Mouse (Mus musculus): ENCODE results near the gene Adgrg7.

GRCm38 (mm10) chr16:56700898-56701297 is 94.8 kb downstream of the Adgrg7 start:
- TF ChIP-seq POLR2A (IDR thresholded peaks at IDR 0.05; ENCODE audit: low read depth, low read length) (no peak), CTCF (IDR thresholded peaks at IDR 0.05; ENCODE audit: extremely low read depth, insufficient read length, insufficient replicate concordance, low read depth, low read length) (no peak)
